Mouse (Mus musculus): ENCODE results near the gene Rps26. TPM values are rescaled to one million over a fixed set of nuclear protein-coding genes. Genes with fewer than 3 reads are reported as not detected.

Gene Rps26
- polyA plus RNA-seq, 1 experiment: 334 TPM

DNA sequence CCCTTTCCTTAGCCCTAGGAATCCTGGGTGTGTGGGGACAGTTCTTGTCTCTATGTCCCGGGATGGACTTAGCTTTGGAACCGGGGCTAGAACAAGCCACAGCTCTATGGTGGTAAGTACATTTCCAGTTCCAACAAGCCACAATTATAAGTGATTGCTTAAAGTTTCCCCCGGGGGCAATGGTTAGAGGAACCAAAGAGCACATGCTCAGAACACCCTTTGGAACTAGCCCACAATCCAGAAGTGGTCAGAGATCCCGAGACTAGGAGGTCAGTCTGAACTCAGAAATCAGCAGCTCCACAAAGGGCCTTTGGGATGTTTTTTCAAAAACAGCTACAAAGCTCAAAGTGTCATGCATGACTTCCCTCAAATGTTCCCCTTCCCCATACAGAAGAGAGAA is 27.3 kb upstream of the Rps26 start:
- TF ChIP-seq POLR2A (IDR thresholded peaks at IDR 0.05; ENCODE audit: borderline replicate concordance, insufficient read depth, low read length) (no peak), CTCF (IDR thresholded peaks at IDR 0.05; ENCODE audit: borderline replicate concordance, insufficient read depth, low read depth, low read length) (no peak)
- no peak for DNase-seq
- 69% methylated on average over 4 of the region's 4 CpGs for WGBS
- Histone ChIP-seq H3K27me3 (ENCODE audit: control insufficient read depth, insufficient read depth, low read length) (no peaks in the 10 kb centered on the region), H3K4me1 (ENCODE audit: control insufficient read depth, insufficient read depth, low read length) (no peaks in the 10 kb centered on the region), H3K27ac (ENCODE audit: insufficient read depth, low read length) (no peak overlapping the region), H3K4me3 (replicated peaks; ENCODE audit: insufficient read depth, low read depth, low read length) (no peak overlapping the region)

- H3K27me3 ChIP-seq (ENCODE audit: control insufficient read depth, insufficient read depth, low read length): no peaks in the 10 kb centered on the region
- TF ChIP-seq POLR2A (IDR thresholded peaks at IDR 0.05; ENCODE audit: borderline replicate concordance, insufficient read depth, low read length) (no peak), CTCF (IDR thresholded peaks at IDR 0.05; ENCODE audit: borderline replicate concordance, insufficient read depth, low read depth, low read length) (no peak)
- 2% methylated on average over 11 of the region's 13 CpGs for WGBS
- H3K4me1 ChIP-seq (ENCODE audit: control insufficient read depth, insufficient read depth, low read length): peaks cover 7% of the 10 kb centered on the region; the same call in 1 of the 2 replicates
- DNase-seq: peak; percentile 41 to 54
- H3K4me3 ChIP-seq (replicated peaks; ENCODE audit: insufficient read depth, low read depth, low read length): peak overlapping the region; percentile 66
- peak overlapping the region; percentile 30 for H3K27ac ChIP-seq (ENCODE audit: insufficient read depth, low read length)
These were observed 19.9 kb upstream of the Rps26 start for GRCm38 (mm10) chr10:128646139-128647089.

- WGBS: 2% methylated on average over 36 of the region's 36 CpGs
- Histone ChIP-seq H3K27ac (ENCODE audit: insufficient read depth, low read length) (peak within 1 kb of the TSS; percentile 47), H3K4me3 (replicated peaks; ENCODE audit: insufficient read depth, low read depth, low read length) (peak within 1 kb of the TSS; percentile 66), H3K27me3 (ENCODE audit: control insufficient read depth, insufficient read depth, low read length) (no peaks in the 10 kb centered on the region), H3K4me1 (ENCODE audit: control insufficient read depth, insufficient read depth, low read length) (peaks cover 7% of the 10 kb centered on the region; the same call in 1 of the 2 replicates)
- TF ChIP-seq POLR2A (IDR thresholded peaks at IDR 0.05; ENCODE audit: borderline replicate concordance, insufficient read depth, low read length): no peak
- no peak for TF ChIP-seq CTCF (IDR thresholded peaks at IDR 0.05; ENCODE audit: borderline replicate concordance, insufficient read depth, low read depth, low read length)
- peak; percentile 66 to 77 for DNase-seq
These were observed 18.8 kb upstream of the Rps26 start, which contains the start of gene Ikzf4 for GRCm38 (mm10) chr10:128645111-128646011. Ikzf4 (minus strand) TSS chr10:128645991.

DNA sequence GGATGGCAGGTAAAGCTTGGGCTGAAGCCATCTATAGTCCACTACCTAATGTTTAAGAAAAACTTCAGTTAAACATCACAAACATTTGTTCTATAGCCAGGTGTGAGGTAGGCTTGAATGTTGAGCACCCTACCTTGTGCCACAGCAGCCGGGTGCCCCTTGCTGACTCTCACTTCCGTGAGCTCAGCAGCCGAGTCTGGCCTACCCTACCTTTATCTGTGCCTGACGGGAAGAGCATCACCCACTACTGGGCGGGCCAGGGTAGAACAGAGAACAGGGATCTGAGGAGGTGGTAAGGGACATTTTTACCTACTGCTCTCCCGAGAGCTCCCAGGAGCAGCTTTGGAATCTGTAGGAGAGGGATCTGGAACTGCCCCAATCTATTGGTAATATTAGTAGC is 16.2 kb upstream of the Rps26 start:
- H3K27me3 ChIP-seq (ENCODE audit: control insufficient read depth, insufficient read depth, low read length): no peaks in the 10 kb centered on the region
- no peak for DNase-seq
- H3K27ac ChIP-seq (ENCODE audit: insufficient read depth, low read length): no peak overlapping the region
- no peak for TF ChIP-seq POLR2A (IDR thresholded peaks at IDR 0.05; ENCODE audit: borderline replicate concordance, insufficient read depth, low read length)
- TF ChIP-seq CTCF (IDR thresholded peaks at IDR 0.05; ENCODE audit: borderline replicate concordance, insufficient read depth, low read depth, low read length): no peak
- H3K4me3 ChIP-seq (replicated peaks; ENCODE audit: insufficient read depth, low read depth, low read length): no peak overlapping the region
- 95% methylated on average over 6 of the region's 6 CpGs for whole genome bisulfite sequencing
- peaks cover 7% of the 10 kb centered on the region; the same call in 1 of the 2 replicates for H3K4me1 ChIP-seq (ENCODE audit: control insufficient read depth, insufficient read depth, low read length)

GRCm38 (mm10) chr10:128641871-128642270 is 15.3 kb upstream of the Rps26 start:
- 73% methylated on average over 7 of the region's 7 CpGs for WGBS
- H3K4me1 ChIP-seq (ENCODE audit: control insufficient read depth, insufficient read depth, low read length): peaks cover 6% of the 10 kb centered on the region; the same call in 1 of the 2 replicates
- H3K27ac ChIP-seq (ENCODE audit: insufficient read depth, low read length): no peak overlapping the region
- DNase-seq: no peak
- no peak overlapping the region for H3K4me3 ChIP-seq (replicated peaks; ENCODE audit: insufficient read depth, low read depth, low read length)
- H3K27me3 ChIP-seq (ENCODE audit: control insufficient read depth, insufficient read depth, low read length): no peaks in the 10 kb centered on the region
- TF ChIP-seq CTCF (IDR thresholded peaks at IDR 0.05; ENCODE audit: borderline replicate concordance, insufficient read depth, low read depth, low read length) (no peak), POLR2A (IDR thresholded peaks at IDR 0.05; ENCODE audit: borderline replicate concordance, insufficient read depth, low read length) (no peak)

GRCm38 (mm10) chr10:128640891-128641290 is 14.3 kb upstream of the Rps26 start:
- TF ChIP-seq CTCF (IDR thresholded peaks at IDR 0.05; ENCODE audit: borderline replicate concordance, insufficient read depth, low read depth, low read length) (no peak), POLR2A (IDR thresholded peaks at IDR 0.05; ENCODE audit: borderline replicate concordance, insufficient read depth, low read length) (no peak)
- DNase-seq: no peak
- H3K4me3 ChIP-seq (replicated peaks; ENCODE audit: insufficient read depth, low read depth, low read length): no peak overlapping the region
- no peaks in the 10 kb centered on the region for H3K27me3 ChIP-seq (ENCODE audit: control insufficient read depth, insufficient read depth, low read length)
- 90% methylated on average over 15 of the region's 15 CpGs for WGBS
- no peak overlapping the region for H3K27ac ChIP-seq (ENCODE audit: insufficient read depth, low read length)
- no peaks in the 10 kb centered on the region for H3K4me1 ChIP-seq (ENCODE audit: control insufficient read depth, insufficient read depth, low read length)

DNA sequence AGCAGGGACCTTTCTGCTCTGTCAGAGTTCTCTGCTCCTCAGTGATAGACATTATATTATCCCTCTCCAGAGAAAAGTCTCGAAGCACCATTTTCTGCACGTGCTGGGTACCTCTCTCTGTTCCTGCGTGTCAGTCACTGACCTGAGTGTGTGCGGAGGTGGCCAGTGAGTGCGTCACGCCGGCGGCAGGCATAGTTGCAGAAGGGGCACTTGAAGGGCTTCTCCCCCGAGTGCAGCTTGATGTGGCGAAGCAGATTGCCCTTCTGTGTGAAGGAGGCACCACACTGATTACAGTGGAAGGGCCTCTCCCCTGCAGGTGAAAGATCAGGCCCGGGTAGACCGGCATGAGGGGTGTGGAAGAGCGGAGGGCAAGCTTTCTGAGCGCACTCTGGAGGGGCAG is 13.5 kb upstream of the Rps26 start:
- Histone ChIP-seq H3K4me3 (replicated peaks; ENCODE audit: insufficient read depth, low read depth, low read length) (no peak overlapping the region), H3K27me3 (ENCODE audit: control insufficient read depth, insufficient read depth, low read length) (no peaks in the 10 kb centered on the region), H3K27ac (ENCODE audit: insufficient read depth, low read length) (no peak overlapping the region), H3K4me1 (ENCODE audit: control insufficient read depth, insufficient read depth, low read length) (no peaks in the 10 kb centered on the region)
- DNase-seq: no peak
- TF ChIP-seq POLR2A (IDR thresholded peaks at IDR 0.05; ENCODE audit: borderline replicate concordance, insufficient read depth, low read length) (no peak), CTCF (IDR thresholded peaks at IDR 0.05; ENCODE audit: borderline replicate concordance, insufficient read depth, low read depth, low read length) (no peak)
- WGBS: 93% methylated on average over 14 of the region's 14 CpGs

Data from cerebellum, adult 2 months (tissue).